Mouse (Mus musculus): Measurements from ENCODE around the gene Smyd2.

Smyd2 gene

GRCm38 (mm10) chr1:189921818-189922592 lies at the start of gene Smyd2:
TSS of gene Smyd2 (minus strand) at chr1:189922363.
- DNase-seq (ENCODE audit: low read depth, low spot score), result peak; percentile 70

- DNase-seq (ENCODE audit: low read depth, low spot score), result no peak
Observed at GRCm38 (mm10) chr1:189970381-189970780, 48.2 kb upstream of the Smyd2 start.

GRCm38 (mm10) chr1:189968027-189968426 lies 45.9 kb upstream of the Smyd2 start:
- DNase-seq (ENCODE audit: low read depth, low spot score), result peak; percentile 25

DNA sequence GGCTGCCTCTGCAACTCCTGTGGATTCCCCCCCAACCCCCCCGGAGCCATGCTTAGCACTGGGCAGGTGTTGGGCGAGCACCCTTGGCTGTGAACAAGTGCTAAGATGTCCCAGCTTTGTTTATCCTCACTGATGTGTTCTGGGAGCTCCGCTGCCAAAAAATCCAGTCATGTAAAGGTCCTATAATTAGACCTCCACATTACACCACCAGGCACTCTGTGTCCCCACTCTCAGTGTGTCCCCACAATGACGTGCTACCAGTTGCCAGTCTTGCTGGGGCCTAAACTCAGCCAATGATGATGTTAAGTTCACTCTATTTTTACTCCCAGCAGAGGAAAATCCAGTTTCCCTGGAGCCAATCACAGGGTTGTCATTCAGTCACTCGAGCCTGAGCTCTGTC lies 38.3 kb upstream of the Smyd2 start:
- DNase-seq (ENCODE audit: low read depth, low spot score), result no peak

GRCm38 (mm10) chr1:189959802-189960201 lies 37.6 kb upstream of the Smyd2 start:
- peak; percentile 8 for DNase-seq (ENCODE audit: low read depth, low spot score)

- no peak for DNase-seq (ENCODE audit: low read depth, low spot score)
Observed at GRCm38 (mm10) chr1:189951861-189952260, 29.7 kb upstream of the Smyd2 start.

- no peak for DNase-seq (ENCODE audit: low read depth, low spot score)
Observed at GRCm38 (mm10) chr1:189947411-189947810, 25.2 kb upstream of the Smyd2 start.

DNA sequence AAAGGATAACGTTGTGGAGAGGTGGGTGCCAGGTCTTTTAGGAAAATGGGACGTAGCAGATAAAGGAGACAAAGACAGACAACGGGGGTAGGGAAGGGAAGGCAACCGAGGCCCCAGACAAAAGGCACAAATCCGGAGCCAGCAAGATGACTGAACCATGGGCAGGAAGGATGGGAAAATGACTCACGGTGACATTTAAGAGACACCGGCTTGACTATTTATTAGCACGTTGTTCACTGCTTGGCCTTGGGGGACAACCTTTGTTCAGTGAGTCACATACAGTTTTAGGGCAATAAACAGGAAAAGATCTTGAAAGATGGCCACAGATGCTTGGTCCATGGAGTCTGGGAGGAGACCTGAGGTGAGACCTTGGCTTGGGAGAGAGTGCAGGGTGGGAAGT lies 24.0 kb upstream of the Smyd2 start:
- no peak for DNase-seq (ENCODE audit: low read depth, low spot score)

DNA sequence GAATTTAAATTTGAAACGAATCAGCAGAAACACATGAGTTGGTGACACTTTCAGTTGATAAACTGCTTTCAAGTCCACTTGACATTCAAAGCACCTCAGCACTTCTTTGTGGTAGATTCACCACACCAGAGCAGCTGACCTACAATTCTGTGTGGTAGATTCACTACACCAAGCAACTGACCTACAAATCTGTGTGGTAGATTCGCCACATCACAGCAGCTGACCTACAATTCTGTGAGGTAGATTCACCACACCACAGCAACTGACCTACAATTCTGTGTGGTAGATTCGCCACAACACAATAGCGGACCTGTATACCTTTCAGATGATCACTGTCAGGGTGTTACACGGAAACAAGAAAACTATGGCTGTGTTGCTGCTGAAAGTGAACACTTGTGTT lies 19.6 kb upstream of the Smyd2 start:
- DNase-seq (ENCODE audit: low read depth, low spot score), result no peak

DNA sequence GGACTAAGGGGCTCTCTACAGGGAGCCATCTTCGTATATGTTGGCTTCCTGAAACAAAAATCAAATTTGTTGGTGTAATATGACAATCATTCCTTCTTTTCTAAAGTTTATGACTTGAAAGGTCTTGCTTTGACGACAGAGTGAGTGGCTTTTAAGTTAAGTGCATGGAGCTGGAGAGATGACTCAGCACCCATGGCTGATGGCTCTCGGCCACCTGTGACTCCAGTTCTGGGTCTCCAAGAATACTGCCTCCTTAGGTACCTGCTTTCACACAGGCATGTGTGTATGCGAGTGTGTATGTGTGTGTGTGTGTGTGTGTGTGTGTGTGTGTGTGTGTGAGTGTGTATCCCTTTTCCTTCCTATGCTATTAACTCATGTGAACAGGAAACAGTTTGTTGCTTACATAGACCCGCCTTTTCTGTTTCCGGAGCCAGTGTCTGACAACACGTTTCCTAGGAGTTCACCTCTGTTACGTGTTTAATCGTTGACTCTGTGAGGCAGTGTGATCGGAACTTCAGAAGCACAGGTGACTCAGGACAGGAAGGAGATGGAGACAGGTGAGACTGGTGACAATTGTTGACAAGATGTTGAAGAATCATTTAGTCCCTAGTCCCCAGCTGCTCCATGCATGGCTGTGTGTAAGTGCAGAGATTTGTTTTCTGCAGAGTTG lies 14.4 kb upstream of the Smyd2 start:
- no peak for DNase-seq (ENCODE audit: low read depth, low spot score)

DNA sequence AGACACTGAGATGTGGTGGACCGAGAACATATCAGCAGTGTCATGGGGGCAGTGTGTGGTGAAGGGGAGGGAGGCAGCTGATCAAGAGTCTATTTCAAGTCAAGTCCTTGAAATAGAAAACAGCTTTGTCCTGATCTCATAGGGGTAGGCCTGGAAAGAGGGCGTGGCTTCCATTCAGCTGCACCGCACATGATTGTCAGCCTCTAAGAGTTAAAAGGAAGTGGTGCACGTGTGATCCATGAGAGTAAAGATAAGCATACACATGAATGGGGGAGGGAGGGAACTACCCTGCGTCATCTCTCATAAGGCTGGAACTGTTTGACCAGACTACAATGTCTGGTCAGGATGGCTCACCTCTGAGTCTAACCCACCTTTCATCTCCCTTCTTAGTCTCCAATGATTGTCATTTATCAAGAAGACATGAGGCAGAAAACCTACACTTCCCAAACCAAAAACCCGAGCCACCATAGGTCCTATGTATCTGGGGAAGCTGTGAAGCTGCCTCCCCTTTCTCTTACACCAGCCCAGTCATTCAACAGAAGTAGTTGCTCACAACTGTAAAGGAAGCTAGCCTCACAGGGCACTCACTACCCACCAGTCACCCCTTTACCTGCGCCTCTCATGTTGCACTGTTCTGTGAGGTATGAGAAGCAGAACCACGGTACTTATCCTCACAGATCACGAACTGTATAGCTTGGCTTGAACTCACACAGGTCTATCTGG lies 11.5 kb upstream of the Smyd2 start:
- no peak for DNase-seq (ENCODE audit: low read depth, low spot score)

DNA sequence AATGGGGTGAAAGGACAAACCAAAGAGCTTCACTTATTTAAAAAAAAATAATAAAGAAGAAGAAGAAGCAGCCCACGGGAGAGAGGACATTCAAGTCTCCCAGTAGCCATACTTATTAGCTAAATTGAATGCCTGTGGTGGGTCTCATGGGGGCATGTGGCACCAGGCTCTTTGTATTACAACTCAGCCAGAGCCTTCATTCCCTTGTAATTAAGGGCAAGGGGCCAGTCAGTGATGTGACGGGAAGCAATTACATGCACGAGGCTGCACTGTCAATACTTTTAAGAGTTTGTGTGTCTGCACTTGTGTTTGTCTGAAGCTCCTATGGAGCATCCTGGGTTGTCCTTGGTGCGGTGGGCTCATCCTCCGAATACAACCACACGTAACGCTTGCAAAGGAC lies 10.8 kb upstream of the Smyd2 start:
- no peak for DNase-seq (ENCODE audit: low read depth, low spot score)

DNA sequence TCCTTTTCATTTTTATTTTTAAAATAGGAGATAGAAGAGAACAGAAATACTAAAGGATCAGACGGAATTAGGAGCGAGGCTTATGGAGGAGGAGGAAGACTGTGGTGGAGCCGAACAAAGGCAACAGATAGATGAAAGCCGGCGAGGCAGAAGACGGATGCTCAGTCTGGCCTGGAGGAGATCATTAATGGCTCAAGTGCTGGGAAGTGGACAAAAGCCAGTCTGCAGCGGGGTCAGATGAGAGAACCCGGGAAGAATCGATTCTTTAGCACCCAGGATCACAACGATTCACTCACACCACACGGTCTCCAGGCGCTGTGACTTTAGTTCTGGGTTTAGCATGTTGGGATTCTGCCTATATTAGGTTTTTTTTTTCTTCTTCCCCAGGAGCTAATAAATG lies 10.0 kb upstream of the Smyd2 start:
- no peak for DNase-seq (ENCODE audit: low read depth, low spot score)

GRCm38 (mm10) chr1:189929896-189930295 lies 7.7 kb upstream of the Smyd2 start:
- DNase-seq (ENCODE audit: low read depth, low spot score), result no peak

- DNase-seq (ENCODE audit: low read depth, low spot score), result peak; percentile 71
Observed at GRCm38 (mm10) chr1:189927644-189928043, 5.5 kb upstream of the Smyd2 start.

DNA sequence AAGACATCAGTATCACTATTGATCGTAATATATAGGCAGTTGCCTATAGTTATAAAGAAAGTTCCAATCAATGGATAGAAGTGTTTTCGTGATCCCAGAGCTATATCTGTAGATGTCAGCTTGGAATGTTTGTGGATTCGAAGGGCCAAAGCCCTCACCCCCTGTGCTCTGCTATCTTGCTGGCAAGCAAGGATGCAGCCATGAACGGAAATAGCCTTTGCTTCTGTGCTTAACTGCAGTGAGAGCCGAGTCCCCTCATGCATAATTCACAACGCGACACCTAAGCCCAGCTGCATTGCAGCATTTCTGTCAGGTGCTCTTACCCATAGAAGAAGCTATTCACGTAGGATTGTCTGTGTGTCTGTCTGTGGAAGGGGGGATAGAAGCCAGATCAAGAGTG lies 4.1 kb upstream of the Smyd2 start:
- DNase-seq (ENCODE audit: low read depth, low spot score), result no peak

- DNase-seq (ENCODE audit: low read depth, low spot score), result no peak
Observed at GRCm38 (mm10) chr1:189923871-189924568, 1.9 kb upstream of the Smyd2 start.

DNA sequence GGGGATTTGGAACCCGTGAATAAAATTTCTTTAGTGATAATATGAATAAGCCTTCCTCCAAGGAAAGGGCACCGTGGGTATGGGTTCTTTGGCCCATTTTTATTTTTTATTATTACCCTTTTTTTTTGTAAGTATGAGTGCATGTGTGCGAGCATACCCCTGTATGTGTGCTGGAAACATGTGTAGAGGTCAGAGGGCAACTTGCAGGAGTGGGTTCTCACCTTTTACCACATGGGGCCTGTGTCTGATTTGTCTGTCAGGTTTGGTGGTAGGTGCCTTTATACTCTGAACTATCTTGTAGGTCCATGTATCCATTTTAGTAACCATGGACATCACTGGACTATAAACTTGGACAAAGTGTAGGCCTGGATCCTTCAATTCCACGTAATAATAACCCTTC lies 994 bp upstream of the Smyd2 start:
- no peak for DNase-seq (ENCODE audit: low read depth, low spot score)

- no peak for DNase-seq (ENCODE audit: low read depth, low spot score)
Observed at GRCm38 (mm10) chr1:189922721-189923120, 558 bp upstream of the Smyd2 start.

DNA sequence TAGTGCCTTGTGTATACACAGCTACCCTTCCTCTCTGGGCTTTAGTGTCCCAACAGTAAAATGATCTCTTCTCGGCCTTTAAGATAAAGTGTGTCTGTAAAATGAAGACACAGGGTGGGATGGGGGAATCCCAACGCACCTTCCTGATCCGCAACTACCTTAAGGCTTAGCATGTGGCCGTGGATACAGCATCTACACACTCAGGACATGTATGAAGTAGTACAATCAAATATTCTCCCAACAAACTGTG lies 670 bp downstream of the Smyd2 start:
- DNase-seq (ENCODE audit: low read depth, low spot score), result no peak

- DNase-seq (ENCODE audit: low read depth, low spot score), result no peak
Observed at GRCm38 (mm10) chr1:189920701-189921567, 1.2 kb downstream of the Smyd2 start.

All from 3T3-L1 (cell line).